26 mouse cellular contexts compared by ENCODE assay signal in genomic region chr9:81720103-81720502, GRCm38 (mm10).
A peak's percentile ranks its signal among the peaks of the same experiment; 100 is the strongest.
DNase-seq lines count a peak whose midpoint lies in the region; ATAC-seq and TF ChIP-seq lines count a peak whose summit lies in the region.
"Had no signal": no experiment of that assay in that cellular context is flagged by ENCODE, and none has a peak within 500 bp of the region (broad histone marks: within the 10 kb centered on the region; RNA-seq: fewer than 3 reads in every experiment).

No protein-coding gene starts in this region.

- no peak for DNase-seq in heart, postnatal 25 days (ENCODE audit: low spot score)
- peak; percentile 58 for DNase-seq in heart, postnatal 0 days (ENCODE audit: low spot score)
- DNase-seq in heart, adult 11 months = no peak
- DNase-seq: adrenal gland, adult 2 months; adrenal gland, postnatal 14 days; cerebellum, adult 11-12 months; cerebellum, adult 8-10 months; cerebellum, postnatal 10 days; cerebellum, postnatal 36 days; embryo, embryonic 11 days; gastrocnemius, postnatal 25 days; heart, postnatal 36 days; kidney, adult 11 months; kidney, adult 8-10 months had no signal

- H3K9ac ChIP-seq in heart, embryonic 14.5 days (ENCODE audit: low read length) = no peak overlapping the region
- H3K9ac ChIP-seq in heart, postnatal 0 days (replicated peaks; ENCODE audit: low read depth, low read length) = no peak overlapping the region
- no peak overlapping the region for H3K9ac ChIP-seq in kidney, embryonic 16.5 days (replicated peaks; ENCODE audit: low read length)
- H3K9ac ChIP-seq: embryonic facial prominence, embryonic 13.5 days; forebrain, embryonic 13.5 days; heart, embryonic 13.5 days; intestine, embryonic 15.5 days had no signal

- 66% methylated on average over 1 of the region's 1 CpGs for WGBS in heart, embryonic 14.5 days
- 66% methylated on average over 1 of the region's 1 CpGs for WGBS in heart, postnatal 0 days
- WGBS in kidney, embryonic 16.5 days = 67% methylated on average over 1 of the region's 1 CpGs

- no peaks in the 10 kb centered on the region for H3K9me3 ChIP-seq in heart, embryonic 14.5 days (ENCODE audit: control insufficient read depth, low read length)
- no peaks in the 10 kb centered on the region for H3K9me3 ChIP-seq in heart, postnatal 0 days (replicated peaks; ENCODE audit: control insufficient read depth, low read length)
- no peaks in the 10 kb centered on the region for H3K9me3 ChIP-seq in kidney, embryonic 16.5 days (ENCODE audit: low read length)
- H3K9me3 ChIP-seq: embryonic facial prominence, embryonic 10.5 days; embryonic facial prominence, embryonic 13.5 days; forebrain, embryonic 10.5 days; forebrain, embryonic 13.5 days; heart, embryonic 13.5 days; intestine, embryonic 15.5 days had no signal

- 0 out of 2 replicates have a peak, but pooled peaks have one; percentile 31 for TF ChIP-seq EP300 in heart, postnatal 0 days (IDR thresholded peaks at IDR 0.05; ENCODE audit: low read depth)

- no peaks in the 10 kb centered on the region for H3K36me3 ChIP-seq in heart, embryonic 14.5 days (ENCODE audit: control insufficient read depth, insufficient read depth, low read length)
- no peaks in the 10 kb centered on the region for H3K36me3 ChIP-seq in heart, postnatal 0 days (replicated peaks; ENCODE audit: control insufficient read depth, insufficient read depth, low read length)
- no peaks in the 10 kb centered on the region for H3K36me3 ChIP-seq in kidney, embryonic 16.5 days (ENCODE audit: insufficient read depth, low read length)
- H3K36me3 ChIP-seq: embryonic facial prominence, embryonic 10.5 days; embryonic facial prominence, embryonic 13.5 days; forebrain, embryonic 10.5 days; heart, embryonic 13.5 days; intestine, embryonic 15.5 days had no signal

- intact Hi-C loops in heart, postnatal 25 days (cut with DNase I) = no loop called here

- TF ChIP-seq POLR2A in embryonic fibroblast, embryonic 13.5 days (IDR thresholded peaks at IDR 0.05; ENCODE audit: low read depth, low read length) = no peak

- no peaks in the 10 kb centered on the region; a peak in 1 of 4 replicates for H3K4me1 ChIP-seq in heart, embryonic 14.5 days (ENCODE audit: control insufficient read depth in 2 of 2, insufficient read depth in 2 of 2, low read length in 2 of 2)
- H3K4me1 ChIP-seq in heart, postnatal 0 days (ENCODE audit: control insufficient read depth, insufficient read depth) = peaks cover 3% of the 10 kb centered on the region; the same call in 1 of the 2 replicates
- H3K4me1 ChIP-seq in embryonic fibroblast, embryonic 13.5 days (ENCODE audit: control insufficient read depth, insufficient read depth, low read length) = no peaks in the 10 kb centered on the region
- H3K4me1 ChIP-seq in kidney, embryonic 16.5 days (ENCODE audit: insufficient read depth, low read length) = no peaks in the 10 kb centered on the region
- H3K4me1 ChIP-seq: embryonic facial prominence, embryonic 10.5 days; embryonic facial prominence, embryonic 13.5 days; forebrain, embryonic 10.5 days; forebrain, embryonic 13.5 days; heart, embryonic 13.5 days; intestine, embryonic 15.5 days had no signal

- TF ChIP-seq CTCF in heart, postnatal 0 days (IDR thresholded peaks at IDR 0.05; ENCODE audit: low read depth) = no peak
- TF ChIP-seq CTCF in embryonic fibroblast, embryonic 13.5 days (IDR thresholded peaks at IDR 0.05; ENCODE audit: borderline replicate concordance, insufficient read depth, low read length) = no peak

- ATAC-seq in heart, embryonic 14.5 days (ENCODE audit: insufficient number of reproducible peaks, insufficient read depth, low FRiP score, low read depth) = 0 out of 2 replicates have a peak, but pooled peaks have one; percentile 56
- peak; percentile 81 for ATAC-seq in heart, postnatal 0 days (ENCODE audit: insufficient read depth, low read depth)
- no peak for ATAC-seq in kidney, embryonic 16.5 days (ENCODE audit: low FRiP score, low TSS enrichment)
- ATAC-seq: CD4-positive, CD25-positive, alpha-beta regulatory T cell, adult 4 months; forebrain, embryonic 13.5 days; forebrain, embryonic 16.5 days; hindbrain, embryonic 16.5 days; intestine, embryonic 15.5 days had no signal

- H3K27ac ChIP-seq in heart, embryonic 14.5 days (replicated peaks in 1 of 2; ENCODE audit: control insufficient read depth in 1 of 2, insufficient read depth in 1 of 2, low read depth in 2 of 2, low read length in 2 of 2) = peak overlapping the region in 1 of 2 experiments; percentile 20; a peak in 2 of 4 replicates
- 0 out of 2 replicates have a peak overlapping the region, but pooled peaks have one; percentile 47 for H3K27ac ChIP-seq in heart, postnatal 0 days (ENCODE audit: low read depth)
- H3K27ac ChIP-seq in embryonic fibroblast, embryonic 13.5 days (ENCODE audit: insufficient read depth, low read length) = peak overlapping the region; percentile 85
- H3K27ac ChIP-seq in kidney, embryonic 16.5 days (ENCODE audit: low read length) = no peak overlapping the region
- H3K27ac ChIP-seq: embryonic facial prominence, embryonic 10.5 days; embryonic facial prominence, embryonic 13.5 days; forebrain, embryonic 10.5 days; forebrain, embryonic 13.5 days; heart, embryonic 13.5 days; intestine, embryonic 15.5 days had no signal

- no peak overlapping the region for H3K4me2 ChIP-seq in heart, embryonic 14.5 days (ENCODE audit: low read length)
- no peak overlapping the region for H3K4me2 ChIP-seq in heart, postnatal 0 days (ENCODE audit: low read depth, low read length)
- H3K4me2 ChIP-seq in kidney, embryonic 16.5 days (replicated peaks; ENCODE audit: low read depth, low read length) = no peak overlapping the region
- H3K4me2 ChIP-seq: embryonic facial prominence, embryonic 13.5 days; forebrain, embryonic 13.5 days; heart, embryonic 13.5 days; intestine, embryonic 15.5 days had no signal

- H3K4me3 ChIP-seq in heart, embryonic 14.5 days (ENCODE audit: control insufficient read depth in 1 of 2, insufficient read depth in 1 of 2, low read depth in 1 of 2, low read length in 2 of 2) = no peak overlapping the region
- no peak overlapping the region for H3K4me3 ChIP-seq in heart, postnatal 0 days (ENCODE audit: low read depth, low read length)
- no peak overlapping the region for H3K4me3 ChIP-seq in embryonic fibroblast, embryonic 13.5 days (ENCODE audit: insufficient read depth, low read length)
- no peak overlapping the region for H3K4me3 ChIP-seq in kidney, embryonic 16.5 days (ENCODE audit: low read length)
- H3K4me3 ChIP-seq: embryonic facial prominence, embryonic 10.5 days; embryonic facial prominence, embryonic 13.5 days; forebrain, embryonic 10.5 days; forebrain, embryonic 13.5 days; heart, embryonic 13.5 days; intestine, embryonic 15.5 days had no signal

- no peaks in the 10 kb centered on the region for H3K27me3 ChIP-seq in heart, embryonic 14.5 days (ENCODE audit: control insufficient read depth, insufficient read depth, low read length)
- H3K27me3 ChIP-seq in heart, postnatal 0 days (ENCODE audit: control insufficient read depth, insufficient read depth, low read length) = no peaks in the 10 kb centered on the region
- no peaks in the 10 kb centered on the region for H3K27me3 ChIP-seq in kidney, embryonic 16.5 days (ENCODE audit: insufficient read depth, low read length)
- H3K27me3 ChIP-seq: embryonic facial prominence, embryonic 13.5 days; forebrain, embryonic 13.5 days; heart, embryonic 13.5 days; intestine, embryonic 15.5 days had no signal
